Mouse (Mus musculus): ENCODE measurements at regions not wholly inside any gene's neighbourhood (a gene's known extent, or its start where the extent isn't known, plus 50 kb on each side); places are given as distances from the start of the nearest gene placed in this dataset.

DNA sequence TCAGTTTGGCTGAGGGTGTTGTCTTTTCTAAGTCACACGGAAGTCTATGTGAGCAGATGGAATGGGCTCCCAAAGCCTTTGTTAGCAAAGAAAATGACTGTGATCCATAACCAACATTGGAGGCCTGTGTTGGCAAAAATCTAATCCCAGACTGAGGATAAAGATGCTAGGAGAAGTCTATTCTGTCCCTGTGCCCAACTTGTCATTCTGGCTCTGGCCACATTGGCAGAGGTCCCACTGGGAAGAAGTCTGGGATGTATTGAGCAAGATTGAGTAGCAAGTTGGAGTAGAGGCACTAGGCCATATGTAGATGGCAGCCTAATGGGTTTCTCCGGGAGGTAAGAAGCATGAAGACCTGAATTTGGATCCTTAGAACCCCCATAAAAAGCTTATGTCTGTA, 54.1 kb downstream of the Nog start:
- no peak for DNase-seq (ENCODE audit: low spot score)
- Histone ChIP-seq H3K27ac (no peak overlapping the region), H3K36me3 (no peaks in the 10 kb centered on the region), H3K27me3 (ENCODE audit: low read depth, poor library complexity, severe bottlenecking) (0 out of 2 replicates have a peak, but pooled peaks cover 4% of the 10 kb centered on the region), H3K9me3 (replicated peaks) (no peaks in the 10 kb centered on the region), H3K4me1 (no peaks in the 10 kb centered on the region), H3K4me3 (no peak overlapping the region)
- WGBS, result 94% methylated on average over 2 of the region's 2 CpGs

DNA sequence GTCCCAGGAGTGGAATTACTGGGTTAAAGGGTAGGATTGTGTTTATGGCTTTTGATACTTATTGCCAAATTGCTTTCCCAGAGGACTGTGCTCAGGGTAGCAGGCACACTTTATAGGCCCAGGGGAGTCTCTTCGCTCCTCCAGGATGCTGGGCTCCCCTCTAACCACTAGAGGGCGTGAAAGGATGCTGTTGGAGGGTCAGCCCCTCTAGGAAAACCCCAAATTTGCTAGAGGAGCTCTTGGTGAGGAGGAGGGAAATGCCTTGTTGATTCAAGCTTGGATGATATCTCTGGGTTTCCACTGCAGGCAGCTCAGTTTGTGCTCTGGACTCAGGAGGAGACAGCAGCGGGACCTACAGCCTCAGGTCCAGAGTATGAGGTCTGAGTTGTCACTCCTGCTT, 58.8 kb downstream of the Nog start:
- Histone ChIP-seq H3K9me3 (replicated peaks) (no peaks in the 10 kb centered on the region), H3K4me3 (no peak overlapping the region), H3K27me3 (ENCODE audit: low read depth, poor library complexity, severe bottlenecking) (peaks cover 9% of the 10 kb centered on the region; the same call in 1 of the 2 replicates), H3K36me3 (no peaks in the 10 kb centered on the region), H3K27ac (no peak overlapping the region), H3K4me1 (no peaks in the 10 kb centered on the region)
- WGBS, result 13% methylated on average over 3 of the region's 3 CpGs
- DNase-seq (ENCODE audit: low spot score), result peak; percentile 59

DNA sequence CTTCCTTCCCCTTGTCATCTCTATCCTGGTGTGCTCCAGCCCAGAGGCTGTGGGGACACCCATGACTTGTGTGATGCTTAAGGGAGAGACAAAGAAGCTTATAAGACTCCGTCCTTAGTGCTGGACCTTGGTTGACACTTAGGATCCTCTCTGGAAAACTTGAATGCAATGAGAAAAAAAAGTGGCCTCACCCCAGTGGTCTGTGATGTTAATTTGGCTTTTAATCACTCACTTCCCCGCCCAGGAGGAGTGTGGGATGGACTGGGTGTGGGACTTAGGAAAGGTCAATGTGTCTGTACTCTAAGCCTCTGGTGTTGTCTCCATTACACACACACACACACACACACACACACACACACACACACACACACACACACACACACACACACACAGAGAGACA, 60.0 kb downstream of the Nog start:
- Histone ChIP-seq H3K27ac (no peak overlapping the region), H3K36me3 (no peaks in the 10 kb centered on the region), H3K4me3 (no peak overlapping the region), H3K27me3 (ENCODE audit: low read depth, poor library complexity, severe bottlenecking) (peaks cover 9% of the 10 kb centered on the region; the same call in 1 of the 2 replicates), H3K9me3 (replicated peaks) (no peaks in the 10 kb centered on the region), H3K4me1 (no peaks in the 10 kb centered on the region)
- 88% methylated on average over 2 of the region's 2 CpGs for WGBS
- DNase-seq (ENCODE audit: low spot score), result no peak

DNA sequence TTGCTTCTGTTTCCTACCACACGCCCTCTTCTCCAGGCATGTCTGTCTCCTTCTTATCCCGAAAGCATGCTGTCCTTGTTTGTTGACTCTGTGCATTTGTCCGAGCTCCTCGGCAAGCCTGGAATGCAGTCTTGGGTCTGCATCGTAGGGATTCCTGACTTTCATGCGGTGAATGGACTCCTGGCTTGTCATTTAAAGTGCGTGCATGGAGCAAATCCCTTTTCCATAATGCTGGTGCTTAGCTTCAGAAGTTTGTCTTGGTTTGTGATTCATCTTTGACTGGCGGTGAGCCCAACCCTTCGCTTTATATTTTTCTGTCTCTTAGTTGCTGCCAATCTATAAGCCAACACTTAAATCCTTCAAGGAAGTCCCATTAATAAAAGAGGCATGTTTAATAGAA, 62.2 kb downstream of the Nog start:
- DNase-seq (ENCODE audit: low spot score), result no peak

DNA sequence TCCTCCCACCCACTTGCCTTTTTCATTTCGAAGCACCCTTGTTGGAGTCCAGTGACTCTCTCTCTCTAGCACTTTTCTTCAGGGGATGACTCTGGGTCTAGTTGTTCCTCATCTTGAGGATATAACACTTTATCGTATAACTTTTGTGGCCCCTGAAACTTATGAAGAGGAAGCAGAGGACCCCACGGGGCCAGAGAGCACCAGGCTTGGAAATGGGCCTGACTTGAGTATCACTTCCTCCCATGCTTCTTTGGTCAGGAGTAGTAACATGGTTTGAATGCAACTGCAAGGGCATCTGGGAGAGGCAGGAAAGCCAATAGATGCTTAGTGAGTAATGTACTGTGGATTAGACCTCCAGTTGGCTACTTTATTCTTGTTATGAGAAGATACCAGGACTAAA, 65.2 kb downstream of the Nog start:
- H3K27me3 ChIP-seq (ENCODE audit: low read depth, poor library complexity, severe bottlenecking), result peaks cover 1% of the 10 kb centered on the region; the same call in 1 of the 2 replicates
- H3K36me3 ChIP-seq, result no peaks in the 10 kb centered on the region
- 95% methylated on average over 3 of the region's 3 CpGs for WGBS
- H3K9me3 ChIP-seq (replicated peaks), result no peaks in the 10 kb centered on the region
- H3K4me3 ChIP-seq, result no peak overlapping the region
- no peaks in the 10 kb centered on the region for H3K4me1 ChIP-seq
- DNase-seq (ENCODE audit: low spot score), result no peak
- H3K27ac ChIP-seq, result no peak overlapping the region

More for the DNA sequence above, 62.2 kb downstream of the Nog start:
- Histone ChIP-seq H3K9me3 (replicated peaks) (no peaks in the 10 kb centered on the region), H3K36me3 (no peaks in the 10 kb centered on the region), H3K4me3 (no peak overlapping the region), H3K4me1 (no peaks in the 10 kb centered on the region), H3K27me3 (ENCODE audit: low read depth, poor library complexity, severe bottlenecking) (peaks cover 5% of the 10 kb centered on the region; the same call in 1 of the 2 replicates), H3K27ac (no peak overlapping the region)
- 78% methylated on average over 9 of the region's 9 CpGs for WGBS

DNA sequence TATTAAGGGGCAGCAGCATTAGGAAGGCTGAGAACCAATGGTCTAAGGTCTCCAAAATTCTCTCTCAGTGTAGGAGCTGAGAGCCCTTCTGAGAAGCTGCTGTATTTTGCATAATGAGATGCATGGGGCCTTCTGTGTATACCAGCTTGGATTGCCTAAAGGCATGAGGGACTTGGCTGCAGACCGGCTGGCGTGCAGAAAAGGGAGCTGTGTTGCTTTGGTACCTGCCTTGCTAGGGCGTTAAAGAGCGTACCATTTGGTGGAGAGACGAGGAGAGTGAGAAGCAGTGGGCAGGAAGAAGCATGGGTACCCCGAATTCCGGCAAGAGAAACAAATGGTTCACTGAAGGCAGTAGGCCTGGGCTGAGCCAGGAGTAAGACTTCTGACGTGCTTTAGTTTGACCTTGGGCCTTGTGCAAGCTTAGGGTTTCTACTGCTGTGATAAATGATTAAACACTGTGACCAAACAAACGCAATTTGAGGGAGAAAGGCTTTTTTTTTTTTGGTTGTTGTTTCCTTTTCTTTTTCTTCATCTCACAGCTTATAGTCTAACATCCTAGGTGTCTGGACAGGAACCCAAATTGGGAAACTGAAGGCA, 69.2 kb downstream of the Nog start:
- no peaks in the 10 kb centered on the region for H3K9me3 ChIP-seq (replicated peaks)
- no peak overlapping the region for H3K4me3 ChIP-seq
- H3K27ac ChIP-seq, result no peak overlapping the region
- no peaks in the 10 kb centered on the region for H3K4me1 ChIP-seq
- WGBS, result 62% methylated on average over 9 of the region's 9 CpGs
- H3K36me3 ChIP-seq, result no peaks in the 10 kb centered on the region
- DNase-seq (ENCODE audit: low spot score), result no peak
- no peaks in the 10 kb centered on the region for H3K27me3 ChIP-seq (ENCODE audit: low read depth, poor library complexity, severe bottlenecking)

DNA sequence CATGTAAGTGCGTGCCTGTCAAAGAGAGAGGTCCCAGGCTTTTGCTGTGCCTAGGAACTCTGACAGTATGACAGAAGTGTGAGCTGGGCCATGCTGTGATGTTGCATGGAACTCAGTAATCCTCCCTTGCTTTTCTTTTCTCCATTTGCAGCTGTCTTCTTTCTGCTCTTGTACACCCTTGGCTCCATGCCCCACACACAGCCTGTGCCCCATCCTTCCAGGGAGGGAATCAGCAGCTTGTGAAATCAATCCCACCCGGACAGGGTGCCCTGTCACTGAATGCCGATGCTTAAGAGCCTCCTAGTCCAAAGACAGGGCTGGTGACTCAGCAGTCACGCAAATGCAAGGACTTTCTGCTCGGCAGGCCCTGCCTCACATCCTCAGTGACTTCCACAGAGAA, 72.4 kb downstream of the Nog start:
- DNase-seq (ENCODE audit: low spot score), result peak; percentile 25
- Histone ChIP-seq H3K4me1 (no peaks in the 10 kb centered on the region), H3K36me3 (no peaks in the 10 kb centered on the region), H3K4me3 (no peak overlapping the region), H3K27ac (no peak overlapping the region), H3K9me3 (replicated peaks) (no peaks in the 10 kb centered on the region), H3K27me3 (ENCODE audit: low read depth, poor library complexity, severe bottlenecking) (no peaks in the 10 kb centered on the region)
- WGBS, result 81% methylated on average over 5 of the region's 5 CpGs

DNA sequence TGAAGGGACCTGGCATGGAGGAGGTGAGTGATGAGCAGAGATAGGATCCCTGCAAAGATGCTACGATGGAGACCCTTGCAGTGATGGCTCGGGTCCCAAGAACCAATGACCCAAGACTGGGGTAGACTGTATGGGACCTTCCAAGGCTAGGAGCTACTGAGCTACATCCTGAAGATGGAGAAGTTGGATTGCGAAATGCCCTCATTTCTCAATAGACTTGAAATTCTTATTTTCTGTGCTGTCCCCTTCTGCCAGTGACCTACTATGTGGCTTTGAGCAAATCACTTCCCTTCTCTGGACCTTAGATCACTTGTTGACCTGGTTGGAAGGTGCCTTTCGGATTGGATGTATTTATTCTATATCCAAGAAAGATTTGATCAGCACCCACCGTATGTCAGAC, 88.9 kb downstream of the Nog start:
- H3K4me3 ChIP-seq, result no peak overlapping the region
- WGBS, result 90% methylated on average over 5 of the region's 5 CpGs
- H3K4me1 ChIP-seq, result peaks cover 18% of the 10 kb centered on the region
- no peaks in the 10 kb centered on the region for H3K27me3 ChIP-seq (ENCODE audit: low read depth, poor library complexity, severe bottlenecking)
- H3K9me3 ChIP-seq (replicated peaks), result no peaks in the 10 kb centered on the region
- no peak for DNase-seq (ENCODE audit: low spot score)
- no peak overlapping the region for H3K27ac ChIP-seq
- H3K36me3 ChIP-seq, result no peaks in the 10 kb centered on the region

DNA sequence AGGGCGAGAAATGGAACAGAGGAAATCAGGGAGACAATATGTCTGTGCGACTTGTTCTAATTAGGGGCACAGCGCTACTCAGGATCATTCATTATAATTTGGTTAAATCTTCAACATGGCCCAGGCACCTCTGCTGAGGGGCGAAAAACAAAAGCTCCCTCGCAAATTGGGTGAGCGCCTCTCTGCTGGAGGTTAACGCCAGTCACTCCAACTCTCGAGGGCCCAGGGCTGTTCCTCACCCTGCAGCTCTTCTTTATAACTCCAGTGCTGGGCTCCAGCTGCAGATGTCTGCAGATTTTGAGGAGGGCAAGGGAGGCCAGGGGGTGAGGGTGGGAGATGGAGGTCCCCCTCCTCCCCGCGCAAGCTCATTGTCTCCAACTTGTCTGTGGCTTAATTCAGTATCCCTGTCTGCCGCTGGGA, 92.6 kb downstream of the Nog start:
- no peaks in the 10 kb centered on the region for H3K27me3 ChIP-seq (ENCODE audit: low read depth, poor library complexity, severe bottlenecking)
- peak overlapping the region; percentile 27 for H3K4me3 ChIP-seq
- 17% methylated on average over 11 of the region's 11 CpGs for WGBS
- peak; percentile 40 for DNase-seq (ENCODE audit: low spot score)
- H3K9me3 ChIP-seq (replicated peaks), result no peaks in the 10 kb centered on the region
- peaks cover 25% of the 10 kb centered on the region for H3K4me1 ChIP-seq
- no peaks in the 10 kb centered on the region for H3K36me3 ChIP-seq
- peak overlapping the region; percentile 73 for H3K27ac ChIP-seq

DNA sequence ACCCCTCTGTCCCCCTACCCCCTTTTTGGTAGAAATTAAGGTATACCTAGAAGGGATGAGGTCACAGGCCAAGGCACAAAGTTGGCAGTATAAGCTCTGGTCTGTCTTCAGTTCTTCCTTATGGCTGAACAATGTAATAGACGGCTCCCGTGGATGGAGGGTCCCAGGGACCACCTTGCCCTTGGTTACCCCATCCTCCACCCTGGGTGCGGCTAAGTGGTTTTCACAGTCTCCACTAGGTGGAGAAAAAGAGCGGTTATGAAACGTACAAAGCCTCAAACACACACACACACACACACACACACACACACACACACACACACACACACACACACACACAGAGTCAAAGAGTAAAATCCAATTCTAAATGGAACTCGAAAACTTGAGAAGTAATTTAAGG, 93.1 kb downstream of the Nog start:
- H3K27me3 ChIP-seq (ENCODE audit: low read depth, poor library complexity, severe bottlenecking), result no peaks in the 10 kb centered on the region
- 52% methylated on average over 6 of the region's 6 CpGs for WGBS
- no peaks in the 10 kb centered on the region for H3K36me3 ChIP-seq
- DNase-seq (ENCODE audit: low spot score), result peak; percentile 43
- H3K4me1 ChIP-seq, result peaks cover 25% of the 10 kb centered on the region
- no peak overlapping the region for H3K27ac ChIP-seq
- H3K9me3 ChIP-seq (replicated peaks), result no peaks in the 10 kb centered on the region
- H3K4me3 ChIP-seq, result peak overlapping the region; percentile 27; the same call in 1 of the 2 replicates

DNA sequence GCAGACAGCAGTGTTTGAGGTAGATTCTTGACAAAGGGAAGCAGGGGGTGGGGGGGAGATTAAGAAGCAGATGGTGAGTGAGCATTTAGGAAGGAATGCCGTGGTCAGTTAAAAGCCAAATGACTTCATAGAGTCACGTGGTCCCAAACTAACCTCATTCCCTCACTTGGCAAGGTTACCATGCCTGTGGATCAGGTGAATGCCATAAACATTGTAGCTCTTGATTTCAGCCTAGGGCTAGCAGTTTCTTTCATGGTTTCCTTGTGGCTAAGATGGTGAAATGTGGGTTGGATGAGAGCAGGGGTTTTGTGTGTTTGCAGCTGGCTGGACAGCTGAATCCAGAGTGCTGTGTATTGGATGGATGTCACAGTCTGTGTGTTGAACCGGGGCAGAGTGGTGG, 95.3 kb downstream of the Nog start:
- WGBS, result 48% methylated on average over 3 of the region's 3 CpGs

DNA sequence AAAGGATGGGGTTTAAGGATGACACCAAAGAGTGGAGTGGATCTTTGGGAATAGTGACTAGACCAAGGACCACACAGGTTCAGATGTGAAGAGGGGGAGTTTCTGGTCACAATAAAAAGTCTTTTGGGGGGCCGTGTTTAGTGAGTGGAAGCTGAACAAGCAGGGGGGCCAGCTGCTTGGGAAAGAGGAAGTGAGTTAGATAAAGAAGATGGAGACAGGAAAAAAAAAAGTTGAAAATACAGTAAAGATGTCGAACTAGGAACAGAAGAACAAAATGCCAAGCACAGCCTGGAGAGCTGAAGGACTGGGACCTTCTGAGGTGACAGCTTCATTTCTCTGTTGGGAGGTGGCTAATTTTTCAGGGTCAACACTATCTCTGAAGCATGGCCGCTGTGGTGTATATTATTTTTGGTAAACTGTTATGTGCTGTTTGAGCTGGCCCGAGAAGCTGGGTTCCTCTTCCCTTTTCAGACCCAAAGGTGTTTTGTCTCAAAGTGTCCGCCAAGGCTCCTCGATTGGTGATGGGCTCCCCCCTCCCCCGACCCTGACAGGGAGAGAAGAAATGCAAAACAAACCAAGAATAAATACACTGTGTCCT, 97.1 kb downstream of the Nog start:
- Histone ChIP-seq H3K4me1 (peaks cover 24% of the 10 kb centered on the region), H3K4me3 (no peak overlapping the region), H3K9me3 (replicated peaks) (no peaks in the 10 kb centered on the region), H3K36me3 (no peaks in the 10 kb centered on the region), H3K27me3 (ENCODE audit: low read depth, poor library complexity, severe bottlenecking) (no peaks in the 10 kb centered on the region), H3K27ac (no peak overlapping the region)
- whole genome bisulfite sequencing, result 80% methylated on average over 7 of the region's 7 CpGs
- DNase-seq (ENCODE audit: low spot score), result no peak

More for the DNA sequence above, 95.3 kb downstream of the Nog start:
- Histone ChIP-seq H3K4me1 (peaks cover 25% of the 10 kb centered on the region), H3K36me3 (no peaks in the 10 kb centered on the region), H3K27me3 (ENCODE audit: low read depth, poor library complexity, severe bottlenecking) (no peaks in the 10 kb centered on the region), H3K27ac (no peak overlapping the region), H3K4me3 (no peak overlapping the region), H3K9me3 (replicated peaks) (no peaks in the 10 kb centered on the region)
- no peak for DNase-seq (ENCODE audit: low spot score)

DNA sequence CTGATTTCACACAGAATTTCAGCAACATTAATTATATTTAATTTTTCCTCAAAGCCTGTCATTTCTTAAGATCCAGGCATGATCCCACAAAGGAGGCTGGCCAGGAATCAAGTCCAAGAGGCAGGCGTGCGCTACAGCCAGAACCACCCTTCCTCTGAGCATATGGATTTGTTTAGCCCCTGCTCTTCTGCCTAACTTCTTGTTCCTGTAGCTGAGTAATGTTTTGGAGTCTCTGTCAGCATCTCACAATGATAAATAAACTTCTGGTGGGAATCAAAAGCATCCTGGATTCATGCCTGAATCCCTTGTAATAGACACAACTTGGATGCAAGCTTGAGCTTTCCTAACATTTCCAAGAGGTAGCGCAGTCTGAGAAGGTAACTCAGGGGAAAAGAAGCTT, 101.7 kb downstream of the Nog start:
- Histone ChIP-seq H3K27me3 (ENCODE audit: low read depth, poor library complexity, severe bottlenecking) (no peaks in the 10 kb centered on the region), H3K9me3 (replicated peaks) (no peaks in the 10 kb centered on the region), H3K4me1 (no peaks in the 10 kb centered on the region), H3K27ac (no peak overlapping the region), H3K36me3 (no peaks in the 10 kb centered on the region), H3K4me3 (no peak overlapping the region)
- DNase-seq (ENCODE audit: low spot score), result no peak
- WGBS, result 91% methylated on average over 3 of the region's 3 CpGs

DNA sequence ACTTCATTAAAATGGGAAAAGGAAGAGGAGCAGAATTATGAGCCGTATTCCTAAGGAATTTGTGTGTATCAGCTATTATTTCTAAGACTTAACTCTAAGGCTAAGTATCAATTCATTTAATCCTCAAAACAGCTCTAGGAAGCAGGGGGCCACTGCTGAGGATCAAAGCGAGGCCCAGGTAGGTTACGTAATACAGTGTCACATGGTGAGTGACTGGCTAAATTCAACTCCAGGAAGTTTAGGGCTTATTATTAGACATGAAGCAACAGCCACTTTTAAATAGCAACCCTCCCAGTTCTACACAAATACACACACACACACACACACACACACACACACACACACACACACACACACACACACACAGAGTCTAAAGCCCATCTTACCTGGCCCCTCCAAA, 109.3 kb downstream of the Nog start:
- Histone ChIP-seq H3K4me1 (no peaks in the 10 kb centered on the region), H3K4me3 (no peak overlapping the region), H3K9me3 (replicated peaks) (no peaks in the 10 kb centered on the region), H3K27me3 (ENCODE audit: low read depth, poor library complexity, severe bottlenecking) (peaks cover 10% of the 10 kb centered on the region; the same call in 1 of the 2 replicates), H3K36me3 (no peaks in the 10 kb centered on the region), H3K27ac (no peak overlapping the region)
- DNase-seq (ENCODE audit: low spot score), result no peak
- WGBS, result 87% methylated on average over 3 of the region's 3 CpGs
